Mouse (Mus musculus): ENCODE measurements at regions not wholly inside any gene's neighbourhood (a gene's known extent, or its start where the extent isn't known, plus 50 kb on each side); places are given as distances from the start of the nearest gene placed in this dataset.

GRCm38 (mm10) chr16:76918598-76918997 is 94.9 kb upstream of the Usp25 start:
- H3K4me3 ChIP-seq (ENCODE audit: low read depth, low read length): no peak overlapping the region
- H3K27ac ChIP-seq (ENCODE audit: insufficient read depth, low read depth, low read length): no peak overlapping the region
- WGBS: 65% methylated on average over 2 of the region's 2 CpGs
- no peak for TF ChIP-seq POLR2A (IDR thresholded peaks at IDR 0.05; ENCODE audit: low read depth, low read length)
- no peak for TF ChIP-seq CTCF (IDR thresholded peaks at IDR 0.05; ENCODE audit: extremely low read depth, insufficient read length, insufficient replicate concordance, low read depth, low read length)
- H3K36me3 ChIP-seq (ENCODE audit: control insufficient read depth, insufficient read depth, low read length): no peaks in the 10 kb centered on the region
- H3K27me3 ChIP-seq (ENCODE audit: control insufficient read depth, insufficient read depth, low read length): no peaks in the 10 kb centered on the region
- H3K4me1 ChIP-seq (ENCODE audit: control insufficient read depth, insufficient read depth, insufficient read length, low read length): no peaks in the 10 kb centered on the region

GRCm38 (mm10) chr16:76914311-76914710 is 99.2 kb upstream of the Usp25 start:
- Histone ChIP-seq H3K4me1 (ENCODE audit: control insufficient read depth, insufficient read depth, insufficient read length, low read length) (no peaks in the 10 kb centered on the region), H3K4me3 (ENCODE audit: low read depth, low read length) (no peak overlapping the region), H3K27ac (ENCODE audit: insufficient read depth, low read depth, low read length) (no peak overlapping the region), H3K36me3 (ENCODE audit: control insufficient read depth, insufficient read depth, low read length) (no peaks in the 10 kb centered on the region), H3K27me3 (ENCODE audit: control insufficient read depth, insufficient read depth, low read length) (no peaks in the 10 kb centered on the region)
- WGBS: 45% methylated on average over 1 of the region's 1 CpGs
- TF ChIP-seq POLR2A (IDR thresholded peaks at IDR 0.05; ENCODE audit: low read depth, low read length) (no peak), CTCF (IDR thresholded peaks at IDR 0.05; ENCODE audit: extremely low read depth, insufficient read length, insufficient replicate concordance, low read depth, low read length) (no peak)

- Histone ChIP-seq H3K4me1 (ENCODE audit: control insufficient read depth, insufficient read depth, insufficient read length, low read length) (no peaks in the 10 kb centered on the region), H3K36me3 (ENCODE audit: control insufficient read depth, insufficient read depth, low read length) (no peaks in the 10 kb centered on the region), H3K4me3 (ENCODE audit: low read depth, low read length) (no peak overlapping the region), H3K27ac (ENCODE audit: insufficient read depth, low read depth, low read length) (no peak overlapping the region), H3K27me3 (ENCODE audit: control insufficient read depth, insufficient read depth, low read length) (no peaks in the 10 kb centered on the region)
- no peak for TF ChIP-seq CTCF (IDR thresholded peaks at IDR 0.05; ENCODE audit: extremely low read depth, insufficient read length, insufficient replicate concordance, low read depth, low read length)
- TF ChIP-seq POLR2A (IDR thresholded peaks at IDR 0.05; ENCODE audit: low read depth, low read length): no peak
- WGBS: 81% methylated on average over 11 of the region's 11 CpGs
These were observed 108.1 kb upstream of the Usp25 start for GRCm38 (mm10) chr16:76905205-76905996.

- no peak overlapping the region for H3K4me3 ChIP-seq (ENCODE audit: low read depth, low read length)
- WGBS: 9% methylated on average over 7 of the region's 7 CpGs
- no peak overlapping the region for H3K27ac ChIP-seq (ENCODE audit: insufficient read depth, low read depth, low read length)
- H3K27me3 ChIP-seq (ENCODE audit: control insufficient read depth, insufficient read depth, low read length): no peaks in the 10 kb centered on the region
- H3K4me1 ChIP-seq (ENCODE audit: control insufficient read depth, insufficient read depth, insufficient read length, low read length): no peaks in the 10 kb centered on the region
- H3K36me3 ChIP-seq (ENCODE audit: control insufficient read depth, insufficient read depth, low read length): no peaks in the 10 kb centered on the region
- TF ChIP-seq CTCF (IDR thresholded peaks at IDR 0.05; ENCODE audit: extremely low read depth, insufficient read length, insufficient replicate concordance, low read depth, low read length) (no peak), POLR2A (IDR thresholded peaks at IDR 0.05; ENCODE audit: low read depth, low read length) (no peak)
These were observed 114.4 kb upstream of the Usp25 start for GRCm38 (mm10) chr16:76899083-76899482.

- WGBS: 42% methylated on average over 13 of the region's 13 CpGs
- H3K36me3 ChIP-seq (ENCODE audit: control insufficient read depth, insufficient read depth, low read length): no peaks in the 10 kb centered on the region
- no peak overlapping the region for H3K27ac ChIP-seq (ENCODE audit: insufficient read depth, low read depth, low read length)
- TF ChIP-seq POLR2A (IDR thresholded peaks at IDR 0.05; ENCODE audit: low read depth, low read length) (no peak), CTCF (IDR thresholded peaks at IDR 0.05; ENCODE audit: extremely low read depth, insufficient read length, insufficient replicate concordance, low read depth, low read length) (no peak)
- no peaks in the 10 kb centered on the region for H3K4me1 ChIP-seq (ENCODE audit: control insufficient read depth, insufficient read depth, insufficient read length, low read length)
- no peaks in the 10 kb centered on the region for H3K27me3 ChIP-seq (ENCODE audit: control insufficient read depth, insufficient read depth, low read length)
- no peak overlapping the region for H3K4me3 ChIP-seq (ENCODE audit: low read depth, low read length)
These were observed 117.2 kb upstream of the Usp25 start for GRCm38 (mm10) chr16:76896305-76896704.

- WGBS: 80% methylated on average over 5 of the region's 5 CpGs
- TF ChIP-seq CTCF (IDR thresholded peaks at IDR 0.05; ENCODE audit: extremely low read depth, insufficient read length, insufficient replicate concordance, low read depth, low read length): no peak
These were observed 117.7 kb upstream of the Usp25 start for GRCm38 (mm10) chr16:76895781-76896180.

GRCm38 (mm10) chr16:76878576-76878975 is 134.9 kb upstream of the Usp25 start:
- TF ChIP-seq POLR2A (IDR thresholded peaks at IDR 0.05; ENCODE audit: low read depth, low read length): no peak
- TF ChIP-seq CTCF (IDR thresholded peaks at IDR 0.05; ENCODE audit: extremely low read depth, insufficient read length, insufficient replicate concordance, low read depth, low read length): no peak
- WGBS: 25% methylated on average over 2 of the region's 2 CpGs
- Histone ChIP-seq H3K27me3 (ENCODE audit: control insufficient read depth, insufficient read depth, low read length) (no peaks in the 10 kb centered on the region), H3K27ac (ENCODE audit: insufficient read depth, low read depth, low read length) (no peak overlapping the region), H3K4me1 (ENCODE audit: control insufficient read depth, insufficient read depth, insufficient read length, low read length) (0 out of 2 replicates have a peak, but pooled peaks cover 4% of the 10 kb centered on the region), H3K4me3 (ENCODE audit: low read depth, low read length) (no peak overlapping the region), H3K36me3 (ENCODE audit: control insufficient read depth, insufficient read depth, low read length) (no peaks in the 10 kb centered on the region)

More at GRCm38 (mm10) chr16:76895781-76896180, 117.7 kb upstream of the Usp25 start:
- Histone ChIP-seq H3K27ac (ENCODE audit: insufficient read depth, low read depth, low read length) (no peak overlapping the region), H3K4me3 (ENCODE audit: low read depth, low read length) (no peak overlapping the region), H3K4me1 (ENCODE audit: control insufficient read depth, insufficient read depth, insufficient read length, low read length) (no peaks in the 10 kb centered on the region), H3K36me3 (ENCODE audit: control insufficient read depth, insufficient read depth, low read length) (no peaks in the 10 kb centered on the region), H3K27me3 (ENCODE audit: control insufficient read depth, insufficient read depth, low read length) (no peaks in the 10 kb centered on the region)
